Mouse (Mus musculus) ES-Bruce4 (cell line): ENCODE data around the gene Chst8.

ENCODE experiments used
- CTCF ChIP-seq: IDR thresholded peaks from one replicate; pipeline ENCODE4 v1.8.1; 2011; ENCODE audit warnings: low read depth, low read length
- POLR2A ChIP-seq: IDR thresholded peaks from one replicate; pipeline ENCODE4 v1.8.1; 2011; ENCODE audit warnings: low read length; ENCODE audit not compliant: insufficient read depth

GRCm38 (mm10) chr7:34655086-34655839, 157.2 kb downstream of the Chst8 start:
- TF ChIP-seq POLR2A (no peak), CTCF (peak; percentile 57)
